Mouse (Mus musculus): ENCODE measurements around the gene Olfr107. TPM values are rescaled to one million over a fixed set of nuclear protein-coding genes. Genes with fewer than 3 reads are reported as not detected.

Olfr107 gene
- total RNA-seq (2023) = not detected

GRCm38 (mm10) chr17:37398926-37399325, at the start of gene Olfr107:
Olfr107 (plus strand) TSS chr17:37399226.

DNA sequence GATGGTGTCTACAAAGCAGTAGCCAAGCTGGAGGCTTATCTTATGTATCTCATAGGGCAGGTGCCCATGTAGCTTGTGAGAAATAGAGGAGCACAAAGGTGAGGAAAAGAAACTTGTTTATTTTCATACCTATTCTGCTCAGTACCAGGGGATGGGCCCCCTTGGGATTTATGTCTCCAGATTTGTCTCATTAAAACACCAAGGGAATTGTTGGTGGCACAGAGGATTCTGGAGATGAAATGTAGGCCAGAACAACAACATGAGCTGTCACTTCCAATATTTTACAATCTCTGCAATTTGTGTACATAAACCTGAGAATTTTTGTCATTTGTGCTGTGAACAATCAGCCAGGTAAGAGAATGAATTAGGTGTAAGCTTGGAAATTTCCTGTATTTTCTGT, 39.7 kb upstream of the Olfr107 start, which contains the start of gene Olfr104-ps:
Olfr104-ps (plus strand) TSS at position 301 of the 400 bp plus-strand sequence.

GRCm38 (mm10) chr17:37378733-37379132, 20.3 kb upstream of the Olfr107 start, which contains the start of gene Olfr105-ps:
Olfr105-ps (plus strand) TSS chr17:37379033.

DNA sequence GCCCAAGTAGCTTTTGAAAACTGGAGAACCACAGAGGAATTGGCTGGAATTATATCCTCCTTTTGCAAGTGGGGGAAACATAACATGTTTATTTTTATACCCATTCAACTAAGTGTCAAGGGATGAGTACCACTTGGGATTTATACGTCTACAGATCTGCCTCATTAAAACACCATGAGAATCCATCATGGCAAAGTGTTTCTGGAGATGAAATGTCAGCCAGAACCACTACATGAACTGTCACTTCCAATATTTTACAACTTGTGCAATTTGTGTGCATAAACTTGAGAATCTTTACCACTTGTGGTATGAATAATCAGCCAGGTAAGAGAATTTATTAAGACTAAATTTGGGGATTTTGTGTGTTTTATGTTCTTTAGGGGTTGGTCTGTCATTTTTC, 8.9 kb upstream of the Olfr107 start, which contains the start of gene Olfr106-ps:
Olfr106-ps (plus strand) TSS at position 301 of the 400 bp plus-strand sequence.

GRCm38 (mm10) chr17:37445180-37445579, 46.2 kb downstream of the Olfr107 start, which contains the start of gene Olfr108:
Olfr108 (plus strand) TSS chr17:37445480.

Other genes starting within 250 kb of the Olfr107 start
- not detected for gene Olfr93, start 237.7 kb upstream of the Olfr107 start, total RNA-seq (2023)
- under 1 TPM; 0.61 to 0.65 TPM for gene Ubd, start 205.3 kb upstream of the Olfr107 start, total RNA-seq (2023)
- not detected for gene Olfr94, start 198.2 kb upstream of the Olfr107 start, total RNA-seq (2023)
- not detected for gene Olfr95, start 186.1 kb upstream of the Olfr107 start, total RNA-seq (2023)
- not detected for gene Olfr96, start 179.1 kb upstream of the Olfr107 start, total RNA-seq (2023)
- gene Olfr97, start 161.9 kb upstream of the Olfr107 start, total RNA-seq (2023) = not detected
- gene Olfr98, start 135.5 kb upstream of the Olfr107 start, total RNA-seq (2023) = not detected
- gene H2-M3, start 129.0 kb upstream of the Olfr107 start, total RNA-seq (2023) = 10 to 100 TPM; 34.4 to 40.3 TPM
- gene Olfr99, start 115.8 kb upstream of the Olfr107 start, total RNA-seq (2023) = not detected
- gene Olfr101, start 94.9 kb upstream of the Olfr107 start, total RNA-seq (2023) = not detected
- gene Olfr102, start 82.2 kb upstream of the Olfr107 start, total RNA-seq (2023) = not detected
- gene Olfr103, start 59.5 kb upstream of the Olfr107 start, total RNA-seq (2023) = not detected
- gene Olfr104-ps, start 39.6 kb upstream of the Olfr107 start, total RNA-seq (2023) = not detected
- gene Olfr105-ps, start 20.2 kb upstream of the Olfr107 start, total RNA-seq (2023) = not detected
- gene Olfr106-ps, start 8.8 kb upstream of the Olfr107 start, total RNA-seq (2023) = not detected
- gene Olfr108, start 46.3 kb downstream of the Olfr107 start, total RNA-seq (2023) = not detected
- gene Olfr109, start 59.7 kb downstream of the Olfr107 start, total RNA-seq (2023) = not detected
- gene H2-M2, start 84.3 kb downstream of the Olfr107 start, total RNA-seq (2023) = not detected
- gene Olfr110, start 93.2 kb downstream of the Olfr107 start, total RNA-seq (2023) = not detected
- not detected for gene Olfr111, start 108.8 kb downstream of the Olfr107 start, total RNA-seq (2023)
- not detected for gene Olfr112, start 170.2 kb downstream of the Olfr107 start, total RNA-seq (2023)
- not detected for gene Olfr113, start 178.4 kb downstream of the Olfr107 start, total RNA-seq (2023)
- not detected for gene Olfr114, start 193.5 kb downstream of the Olfr107 start, total RNA-seq (2023)
- not detected for gene Olfr115, start 227.9 kb downstream of the Olfr107 start, total RNA-seq (2023)
- not detected for gene Olfr116, start 228.0 kb downstream of the Olfr107 start, total RNA-seq (2023)